Mouse (Mus musculus): ENCODE data around the gene Cd4.
"Not testable (repeated sequence)": the region's sequence is repeated elsewhere in the genome, so short reads cannot be mapped to it uniquely, and the experiment has no call there.

Cd4 gene

GRCm38 (mm10) chr6:124840241-124841167 lies 47.5 kb downstream of the Cd4 start, which contains the start of gene Gnb3:
Gene Gnb3, minus strand, starts transcription at chr6:124840275.
- no peak for DNase-seq

DNA sequence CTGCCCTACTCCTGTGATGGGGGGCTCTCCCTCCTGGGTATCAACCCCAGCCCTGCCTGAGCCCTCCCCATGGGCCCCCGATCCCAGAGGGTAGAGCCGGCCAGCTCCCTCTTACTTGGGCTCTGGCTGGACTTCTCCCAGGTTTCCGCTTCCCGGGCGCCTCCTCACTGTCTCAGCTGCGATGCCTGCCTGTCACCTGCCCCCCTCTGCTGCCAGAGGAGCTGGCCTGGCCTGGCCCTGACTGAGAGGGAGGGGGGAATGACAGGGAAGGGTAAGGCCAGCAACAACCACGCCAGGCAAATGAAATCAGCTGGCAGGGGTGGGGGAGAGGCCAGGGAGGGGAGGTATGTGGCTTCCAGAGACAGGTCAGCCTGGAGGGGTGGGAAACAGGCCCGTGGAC lies 48.2 kb downstream of the Cd4 start:
- no peak for DNase-seq

- DNase-seq = no peak
Measured at GRCm38 (mm10) chr6:124836411-124836810, 51.6 kb downstream of the Cd4 start.

DNA sequence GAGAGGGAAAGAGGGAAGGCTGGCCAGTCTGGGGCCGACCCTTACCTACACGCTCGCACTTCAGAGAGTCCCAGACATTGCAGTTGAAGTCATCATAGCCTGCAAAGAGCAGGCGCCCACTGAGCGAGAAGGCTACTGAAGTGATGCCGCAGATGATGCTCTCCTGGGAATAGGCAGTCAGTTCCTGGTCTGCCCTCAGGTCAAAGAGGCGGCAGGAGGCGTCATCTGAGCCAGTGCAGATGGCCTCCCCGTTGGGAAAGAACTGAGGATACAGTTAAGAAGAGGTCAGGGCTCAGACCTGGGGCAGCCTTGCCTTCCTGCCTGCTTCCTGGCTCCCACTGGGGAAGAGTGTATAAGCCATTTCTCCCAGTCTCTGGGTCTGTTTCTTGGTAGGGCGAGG lies 52.5 kb downstream of the Cd4 start:
- no peak for DNase-seq

DNA sequence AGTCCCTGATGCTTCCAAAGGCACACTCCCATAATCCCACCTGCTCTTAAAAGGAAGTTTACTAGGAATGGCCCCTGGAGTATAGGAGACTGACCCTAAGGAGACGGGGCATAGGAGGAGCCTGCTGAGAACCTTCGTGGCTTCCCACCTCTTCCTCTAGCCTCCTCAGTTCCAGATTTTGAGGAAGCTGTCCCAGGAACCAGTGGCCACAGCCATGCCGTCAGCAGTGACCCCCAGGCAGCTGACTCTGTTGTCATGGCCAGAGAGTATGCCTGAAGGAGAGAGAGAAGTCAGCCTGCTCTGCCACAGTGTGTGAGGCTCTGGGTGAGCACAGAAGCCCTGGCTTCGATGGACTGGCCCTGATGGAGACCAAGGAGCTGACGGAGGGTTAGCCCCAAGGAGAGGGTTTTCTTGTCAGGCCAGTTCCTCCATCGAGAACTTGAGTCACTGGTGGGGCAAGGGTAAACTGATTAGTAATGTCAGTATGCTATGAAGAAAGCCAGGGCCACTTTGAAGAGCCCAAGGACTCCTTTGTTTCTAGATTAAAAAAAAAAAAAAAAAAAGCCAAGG lies 53.4 kb downstream of the Cd4 start:
- DNase-seq = no peak

- no peak for DNase-seq
Measured at GRCm38 (mm10) chr6:124831649-124832048, 56.4 kb downstream of the Cd4 start.

GRCm38 (mm10) chr6:124831199-124831598 lies 56.8 kb downstream of the Cd4 start:
- DNase-seq = not testable (repeated sequence)

DNA sequence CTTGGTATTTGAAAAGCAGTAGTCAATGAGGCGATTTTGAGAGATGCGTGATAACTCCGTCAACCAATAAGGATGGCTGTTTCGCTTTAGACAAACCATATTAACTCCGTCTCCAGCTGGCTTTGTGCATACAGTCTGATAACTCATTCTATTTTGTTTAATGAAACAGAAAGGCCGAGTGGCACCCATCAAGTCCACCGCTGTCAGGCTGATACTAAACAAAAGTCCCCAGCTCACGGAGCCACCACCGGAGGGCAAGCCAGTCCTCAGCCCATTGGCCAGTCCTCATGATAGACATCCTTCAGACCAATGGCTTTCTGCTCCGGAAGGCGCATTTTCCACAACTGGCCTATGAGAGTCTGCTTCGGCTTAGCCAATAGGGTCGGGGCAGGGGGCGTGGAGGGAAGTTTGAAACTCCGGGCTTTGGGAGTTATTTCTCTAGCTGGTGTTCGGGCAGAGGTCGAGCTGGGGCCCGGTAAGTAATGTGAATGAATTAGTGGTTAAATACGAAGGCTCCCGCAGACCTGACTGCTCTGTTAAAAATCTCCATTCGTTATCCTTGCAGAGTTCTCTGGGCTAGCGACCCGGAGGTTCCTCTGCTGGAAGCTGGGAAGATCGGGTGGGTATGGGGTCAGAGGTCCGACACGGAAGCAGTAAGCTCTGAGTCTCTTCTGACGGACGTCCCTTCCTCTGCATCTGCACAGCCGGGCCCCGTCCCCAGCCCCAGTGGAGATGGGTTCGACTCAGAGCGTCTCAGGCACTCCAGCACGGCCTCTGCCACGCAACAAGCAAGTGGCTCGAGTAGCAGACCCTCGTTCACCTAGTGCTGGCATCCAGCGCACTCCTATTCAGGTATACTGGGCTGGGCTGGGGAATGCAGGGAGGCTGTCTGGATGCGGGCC lies 58.0 kb downstream of the Cd4 start:
- peak; percentile 96 for DNase-seq

DNA sequence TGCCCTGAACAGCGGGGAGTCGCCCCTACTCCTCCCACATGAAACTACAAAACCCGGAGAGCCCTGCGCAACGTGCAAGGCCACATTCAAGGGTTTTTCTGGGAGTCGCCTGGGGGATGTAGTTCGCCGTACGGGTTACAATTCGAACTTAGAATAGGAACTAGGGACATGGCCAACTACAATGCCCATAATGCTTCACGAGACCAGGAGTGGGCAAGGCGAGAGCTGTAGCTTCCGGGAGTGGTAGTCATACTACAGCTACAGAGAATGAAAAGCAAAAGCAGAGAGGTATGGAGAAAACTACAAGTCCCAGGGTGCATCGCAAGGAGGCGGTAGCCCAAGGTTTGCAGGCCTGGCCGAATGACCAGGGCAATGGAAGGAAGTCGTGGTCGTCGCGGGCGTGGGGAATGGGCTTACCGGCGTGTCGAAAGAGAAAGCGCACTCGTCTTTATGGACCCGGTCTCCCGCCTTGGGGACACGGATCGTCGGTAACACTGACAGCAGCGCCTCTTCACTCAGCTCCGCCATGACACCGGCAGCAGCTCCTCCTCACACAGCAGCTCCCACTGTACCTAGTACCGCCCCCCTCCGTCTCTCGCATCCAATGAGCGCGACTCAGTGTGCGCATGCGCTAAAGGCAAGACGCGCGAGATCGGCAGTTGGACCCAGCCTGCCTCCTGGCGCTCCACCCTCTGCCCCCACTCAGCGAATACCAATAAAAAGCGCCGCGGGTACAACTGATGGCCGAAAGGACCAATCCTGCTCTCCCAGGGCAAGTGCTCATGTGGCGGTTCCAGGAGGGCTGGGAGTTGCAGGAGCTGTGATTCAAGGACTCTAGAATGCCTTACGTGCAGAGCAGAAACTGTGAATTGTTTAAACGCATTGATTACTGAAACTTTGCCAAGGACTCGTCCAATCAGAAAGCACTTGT lies 58.9 kb downstream of the Cd4 start, which contains the start of the genes Usp5 and Cdca3:
Gene Usp5, minus strand, starts transcription at position 617 of the 931 bp plus-strand sequence.
Gene Cdca3, plus strand, starts transcription at position 680 of the 931 bp plus-strand sequence.
- DNase-seq = peak; percentile 100

DNA sequence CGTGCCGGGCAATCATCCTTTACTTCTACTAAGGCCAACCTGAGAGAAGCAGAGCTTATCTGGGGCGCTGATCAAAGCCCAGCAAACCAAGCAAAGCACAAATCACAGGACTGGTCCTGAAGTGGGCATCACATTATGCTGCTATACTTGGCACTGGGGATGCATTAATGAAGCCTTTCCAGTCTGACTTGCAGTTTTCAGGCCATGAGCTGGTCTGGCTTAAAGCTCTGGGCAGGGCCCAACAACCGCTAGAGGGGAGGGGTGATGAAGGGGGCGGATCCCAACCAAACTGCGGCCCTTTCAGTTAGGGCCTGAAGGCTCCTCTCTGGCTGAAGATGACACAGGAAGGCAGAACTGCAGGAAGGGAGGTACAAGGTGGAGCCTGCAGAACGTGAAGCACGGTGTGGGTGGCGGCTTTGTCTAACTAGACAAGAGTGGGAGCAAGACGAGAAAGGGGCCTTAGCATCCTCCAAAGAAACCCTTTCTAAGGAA lies 59.9 kb downstream of the Cd4 start:
- peak; percentile 71 for DNase-seq

- no peak for DNase-seq
Measured at GRCm38 (mm10) chr6:124822049-124822448, 66.0 kb downstream of the Cd4 start.

DNA sequence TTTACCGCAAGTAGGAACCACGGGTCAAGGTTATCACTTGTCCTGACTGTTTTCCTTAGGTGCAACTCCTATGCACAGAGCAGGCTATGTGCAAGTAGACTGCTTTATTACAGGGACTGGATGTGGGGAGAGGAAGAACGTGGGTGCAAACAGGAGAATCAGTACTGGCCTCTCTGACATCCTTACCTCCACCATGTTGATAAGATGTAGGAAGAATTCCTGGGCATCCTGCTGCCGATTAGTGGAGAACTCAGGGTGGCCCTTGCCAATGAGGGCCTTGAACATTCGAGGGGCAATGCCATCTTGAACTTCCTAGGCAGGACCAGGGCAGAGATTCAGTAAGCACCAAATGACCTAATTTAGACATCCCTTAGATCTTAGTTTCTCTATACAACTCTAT lies 67.1 kb downstream of the Cd4 start:
- no peak for DNase-seq

GRCm38 (mm10) chr6:124817971-124818370 lies 70.0 kb downstream of the Cd4 start:
- DNase-seq = no peak

DNA sequence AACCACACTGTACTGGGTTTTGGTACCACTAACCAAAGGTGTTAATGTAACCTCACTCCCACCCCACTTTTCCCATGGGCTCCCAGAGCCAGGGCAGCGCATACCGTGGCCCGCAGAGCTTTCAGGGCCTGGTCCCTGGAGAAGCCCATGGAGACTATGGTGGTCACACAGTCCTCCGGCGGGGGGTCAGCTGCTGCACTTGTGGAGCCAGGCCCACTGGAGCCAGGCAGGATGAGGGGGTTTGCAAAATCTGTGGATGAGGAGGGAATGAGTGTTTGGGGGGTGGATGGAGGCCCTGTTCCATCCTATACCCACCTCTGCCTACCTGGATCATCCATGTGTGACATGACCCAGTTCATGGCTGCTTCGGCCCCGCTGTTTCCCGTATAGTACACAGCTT lies 70.5 kb downstream of the Cd4 start:
- DNase-seq = no peak

DNA sequence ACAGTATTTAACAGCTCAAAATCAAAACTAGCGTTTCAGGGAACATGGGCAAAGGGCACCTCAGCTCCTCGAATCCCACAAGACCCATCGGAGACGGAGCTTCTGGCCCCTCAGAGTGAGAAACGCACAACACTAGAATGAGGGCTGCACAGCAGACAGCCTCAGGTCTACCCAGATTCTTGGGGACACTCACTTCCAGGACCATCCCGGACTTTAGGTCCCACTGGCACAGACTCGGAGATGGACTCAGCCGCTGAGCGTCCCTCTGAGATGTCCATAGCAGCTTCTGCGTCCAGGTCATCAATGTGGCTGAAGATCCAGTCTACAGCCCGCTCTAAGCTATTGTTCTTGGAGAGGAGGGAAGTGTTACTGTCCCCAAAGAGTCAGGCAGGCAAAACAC lies 70.9 kb downstream of the Cd4 start:
- no peak for DNase-seq

DNA sequence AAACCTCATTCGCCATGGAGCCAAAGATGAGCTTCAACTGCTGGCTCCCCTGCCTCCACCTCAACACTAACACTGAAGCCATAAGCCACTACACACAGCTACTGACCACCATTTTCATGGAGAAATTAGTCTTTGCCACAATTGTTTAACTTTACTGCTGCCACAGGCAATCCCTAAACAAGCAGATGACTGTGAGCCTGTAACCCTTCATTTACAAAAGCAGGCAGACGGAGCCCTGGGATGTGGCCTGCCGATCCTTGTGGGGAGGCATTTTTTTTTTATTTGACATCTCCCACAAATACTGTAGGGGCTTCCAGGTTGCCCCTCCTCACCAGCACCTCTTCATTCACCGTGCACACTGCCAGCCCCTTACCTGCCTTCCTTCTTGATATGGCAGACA lies 71.4 kb downstream of the Cd4 start:
- no peak for DNase-seq

DNA sequence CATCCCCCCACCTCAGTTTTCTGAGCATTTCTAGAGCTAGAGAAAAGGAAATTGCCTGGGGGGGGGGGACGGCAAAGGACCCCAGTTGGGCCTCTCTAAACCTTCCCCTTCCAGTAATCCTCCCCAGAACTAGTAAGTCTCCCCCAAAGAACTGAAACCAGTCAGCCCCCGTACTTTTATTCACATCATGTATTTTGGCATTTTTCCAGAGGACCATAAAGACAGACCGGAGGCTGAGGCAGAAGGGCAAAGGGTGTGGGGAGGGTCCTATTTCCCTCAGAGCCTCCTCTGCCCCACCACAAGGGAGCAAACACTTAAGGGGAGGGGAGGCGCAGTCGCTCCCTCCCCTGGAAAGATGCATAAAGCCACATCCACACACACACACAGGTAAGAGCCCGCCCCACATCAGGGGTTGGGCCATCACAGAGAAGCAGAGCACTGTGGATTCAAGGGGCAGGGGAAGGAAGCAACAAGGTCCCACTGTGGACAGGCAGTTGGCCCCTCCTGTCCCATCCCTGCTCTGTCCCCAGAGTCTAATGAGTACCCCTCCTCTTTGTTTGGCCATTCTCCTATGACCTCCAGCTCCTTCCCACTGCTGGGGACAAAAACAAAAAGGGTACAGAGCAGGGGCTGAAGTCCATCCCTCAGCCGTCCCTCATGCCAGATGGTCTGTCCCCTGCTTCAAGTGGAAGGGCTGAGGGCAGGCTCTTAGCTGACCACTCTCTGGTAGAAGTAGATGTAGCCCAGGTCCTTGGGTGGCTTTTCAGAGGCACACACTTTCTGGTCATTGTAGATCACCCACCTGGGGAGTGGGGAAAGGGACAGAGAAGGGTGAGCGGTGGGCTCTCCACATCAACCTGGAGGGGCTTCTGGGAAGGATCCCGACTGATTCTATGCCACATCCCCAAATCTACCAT lies 72.9 kb downstream of the Cd4 start:
- no peak for DNase-seq

All from kidney, postnatal 14 days (tissue).